Mouse (Mus musculus) thymus, adult 18-20 months (tissue): ENCODE data around the gene Ccn5.
A peak's percentile ranks its signal among the peaks of the same experiment; 100 is the strongest.

Experiments used
- DNase-seq, 2 experiments: peaks; one replicate each; pipeline ENCODE4 v3.0.0; 2022; ENCODE audit warnings: mixed read lengths in 2 of 2

The Ccn5 gene

GRCm38 (mm10) chr2:163820607-163821006 lies at the start of gene Ccn5:
Ccn5 (plus strand) TSS chr2:163820861.
- no peak for DNase-seq

- no peak for DNase-seq
These were observed 44.0 kb upstream of the Ccn5 start for GRCm38 (mm10) chr2:163776661-163777060.

- DNase-seq, result no peak
These were observed 43.6 kb upstream of the Ccn5 start for GRCm38 (mm10) chr2:163777061-163777460.

GRCm38 (mm10) chr2:163778896-163779295 lies 41.8 kb upstream of the Ccn5 start:
- no peak for DNase-seq

GRCm38 (mm10) chr2:163783368-163783767 lies 37.3 kb upstream of the Ccn5 start:
- DNase-seq, result no peak

GRCm38 (mm10) chr2:163783901-163784300 lies 36.8 kb upstream of the Ccn5 start:
- no peak for DNase-seq

- no peak for DNase-seq
These were observed 33.6 kb upstream of the Ccn5 start for GRCm38 (mm10) chr2:163787086-163787485.

- no peak for DNase-seq
These were observed 33.0 kb upstream of the Ccn5 start for GRCm38 (mm10) chr2:163787709-163788108.

GRCm38 (mm10) chr2:163788484-163788883 lies 32.2 kb upstream of the Ccn5 start:
- DNase-seq, result peak; percentile 25 to 30

- no peak for DNase-seq
These were observed 22.2 kb upstream of the Ccn5 start for GRCm38 (mm10) chr2:163798411-163798810.

- peak; percentile 39 for DNase-seq
These were observed 19.8 kb upstream of the Ccn5 start for GRCm38 (mm10) chr2:163800832-163801231.

- no peak for DNase-seq
These were observed 19.3 kb upstream of the Ccn5 start for GRCm38 (mm10) chr2:163801406-163801805.

GRCm38 (mm10) chr2:163803838-163804237 lies 16.8 kb upstream of the Ccn5 start:
- no peak for DNase-seq

GRCm38 (mm10) chr2:163809166-163809565 lies 11.5 kb upstream of the Ccn5 start:
- DNase-seq, result no peak

- no peak for DNase-seq
These were observed 11.0 kb upstream of the Ccn5 start for GRCm38 (mm10) chr2:163809704-163810103.

- DNase-seq, result no peak
These were observed 7.6 kb upstream of the Ccn5 start for GRCm38 (mm10) chr2:163813077-163813476.

- no peak for DNase-seq
These were observed 5.8 kb upstream of the Ccn5 start for GRCm38 (mm10) chr2:163814739-163815465.

- no peak for DNase-seq
These were observed 2.6 kb downstream of the Ccn5 start for GRCm38 (mm10) chr2:163823248-163823647.

- DNase-seq, result no peak
These were observed 3.1 kb downstream of the Ccn5 start for GRCm38 (mm10) chr2:163823771-163824170.

- no peak for DNase-seq
These were observed 5.2 kb downstream of the Ccn5 start for GRCm38 (mm10) chr2:163825861-163826260.

GRCm38 (mm10) chr2:163826494-163826893 lies 5.8 kb downstream of the Ccn5 start:
- DNase-seq, result no peak

- no peak for DNase-seq
These were observed 10.5 kb downstream of the Ccn5 start for GRCm38 (mm10) chr2:163831163-163831562.

GRCm38 (mm10) chr2:163838043-163838442 lies 17.4 kb downstream of the Ccn5 start:
- peak; percentile 38 to 43 for DNase-seq

GRCm38 (mm10) chr2:163839519-163839918 lies 18.9 kb downstream of the Ccn5 start:
- DNase-seq, result no peak

- no peak for DNase-seq
These were observed 21.4 kb downstream of the Ccn5 start for GRCm38 (mm10) chr2:163842043-163842442.
